Mouse (Mus musculus) limb, embryonic 12.5 days (tissue): ENCODE measurements around the gene Dap3. TPM values are rescaled to one million over a fixed set of nuclear protein-coding genes. Genes with fewer than 3 reads are reported as not detected.

Source experiments
- ATAC-seq: fragments of 200-750 bp; cut with Nextera tagmentation; 2 replicates; pipeline ENCODE4 v1.8.0; 2017; ENCODE audit warnings: low read depth, moderate TSS enrichment; ENCODE audit not compliant: insufficient number of reproducible peaks, insufficient read depth, low FRiP score, low TSS enrichment
- H3K27ac ChIP-seq: fragments of 300-500 bp; sonication (generic); 2 replicates; pipeline ENCODE4 v1.5.1; 2016; ENCODE audit warnings: mild to moderate bottlenecking, moderate library complexity
- H3K27me3 ChIP-seq: fragments of 300-500 bp; sonication (generic); 2 replicates; pipeline ENCODE4 v1.6.1; 2016; ENCODE audit warnings: mild to moderate bottlenecking, moderate library complexity
- H3K36me3 ChIP-seq: fragments of 300-500 bp; sonication (generic); 2 replicates; pipeline ENCODE4 v1.6.1; 2016; ENCODE audit warnings: mild to moderate bottlenecking, moderate library complexity
- H3K4me1 ChIP-seq: fragments of 300-500 bp; sonication (generic); replicated peaks from 2 replicates; pipeline ENCODE4 v1.6.1; 2016
- H3K4me2 ChIP-seq: fragments of 300-500 bp; sonication (generic); 2 replicates; pipeline ENCODE4 v1.6.1; 2016; ENCODE audit warnings: mild to moderate bottlenecking, moderate library complexity
- H3K4me3 ChIP-seq: fragments of 300-500 bp; sonication (generic); replicated peaks from 2 replicates; pipeline ENCODE4 v1.5.1; 2016; ENCODE audit warnings: mild to moderate bottlenecking
- H3K9ac ChIP-seq: fragments of 300-500 bp; sonication (generic); replicated peaks from 2 replicates; pipeline ENCODE4 v1.6.1; 2016; ENCODE audit warnings: mild to moderate bottlenecking, moderate library complexity
- H3K9me3 ChIP-seq: fragments of 300-500 bp; sonication (generic); 2 replicates; pipeline ENCODE4 v1.6.1; 2016; ENCODE audit warnings: mild to moderate bottlenecking, moderate library complexity
- WGBS: fragments of 180-500 bp; shearing (Covaris S2); methylation state at CpG from one replicate; pipeline ENCODE4 v1.1.7; 2016; 5-methylcytosine and 5-hydroxymethylcytosine counted together
- polyA plus RNA-seq: library from polyadenylated mRNA; unstranded; fragments of >200 nt; fragmentation: Nextera tagmentation; extraction: Ambion mirVana; gene quantifications from 2 replicates; pipeline ENCODE4 v1.2.1, GENCODE M21; 2016

Dap3 gene
- polyA plus RNA-seq, 1 experiment from 2014 or later: 161 TPM

DNA sequence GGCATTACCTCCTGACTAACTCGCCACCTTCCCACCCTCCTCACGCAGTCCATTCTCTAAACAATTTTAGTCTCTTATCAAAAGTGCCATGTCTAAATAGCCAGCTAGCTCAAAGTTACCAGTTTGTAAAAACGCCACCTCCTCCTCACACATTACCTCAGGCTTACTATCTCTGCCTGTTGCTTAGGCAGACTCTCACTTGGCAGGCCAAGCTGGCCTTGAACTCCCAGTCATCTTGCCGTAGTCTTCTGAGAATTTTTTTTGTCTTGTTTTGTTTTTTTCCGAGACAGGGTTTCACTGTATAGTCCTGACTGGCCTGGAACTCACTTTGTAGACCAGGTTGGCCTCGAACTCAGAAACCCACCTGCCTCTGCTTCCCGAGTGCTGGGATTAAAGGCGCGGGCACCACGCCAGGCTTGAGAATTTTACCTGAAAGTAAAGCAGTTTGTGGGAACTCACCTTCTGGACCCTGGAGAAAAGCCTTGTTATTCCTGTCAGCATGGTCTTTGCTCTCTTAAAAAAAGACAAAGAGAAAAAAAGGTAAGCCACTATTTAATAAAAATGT lies 8.6 kb downstream of the Dap3 start:
- no peak overlapping the region for H3K4me2 ChIP-seq
- peaks cover 48% of the 10 kb centered on the region for H3K36me3 ChIP-seq
- peaks cover 4% of the 10 kb centered on the region; the same call in 1 of the 2 replicates for H3K4me1 ChIP-seq
- no peaks in the 10 kb centered on the region for H3K9me3 ChIP-seq
- H3K9ac ChIP-seq: no peak overlapping the region
- no peak overlapping the region for H3K27ac ChIP-seq
- ATAC-seq: no peak
- no peak overlapping the region for H3K4me3 ChIP-seq
- 94% methylated on average over 10 of the region's 10 CpGs for WGBS
- no peaks in the 10 kb centered on the region for H3K27me3 ChIP-seq

DNA sequence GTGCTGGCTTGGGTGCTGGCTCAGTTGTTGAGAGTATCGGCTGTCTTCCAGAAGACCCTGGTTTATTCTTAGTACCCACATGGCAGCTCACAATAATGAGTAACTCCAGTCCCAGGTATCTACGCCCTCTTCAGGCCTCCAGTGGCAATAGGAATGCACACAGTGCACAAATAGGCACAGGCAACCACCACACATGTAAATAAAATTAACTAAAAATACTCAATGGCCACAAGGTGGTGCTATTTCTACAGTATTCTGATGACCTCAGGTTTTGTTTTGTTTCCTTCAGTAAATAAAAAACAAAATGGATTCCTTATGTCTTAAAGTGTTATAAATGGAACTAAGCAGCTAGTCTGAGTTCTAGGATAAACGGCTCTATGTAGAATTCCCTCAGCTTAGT lies 11.2 kb downstream of the Dap3 start:
- H3K36me3 ChIP-seq: peaks cover 72% of the 10 kb centered on the region
- no peak overlapping the region for H3K27ac ChIP-seq
- ATAC-seq: no peak
- no peak overlapping the region for H3K4me2 ChIP-seq
- H3K27me3 ChIP-seq: no peaks in the 10 kb centered on the region
- WGBS: 68% methylated on average over 3 of the region's 3 CpGs
- no peak overlapping the region for H3K9ac ChIP-seq
- H3K4me1 ChIP-seq: no peaks in the 10 kb centered on the region
- H3K4me3 ChIP-seq: no peak overlapping the region
- H3K9me3 ChIP-seq: no peaks in the 10 kb centered on the region

DNA sequence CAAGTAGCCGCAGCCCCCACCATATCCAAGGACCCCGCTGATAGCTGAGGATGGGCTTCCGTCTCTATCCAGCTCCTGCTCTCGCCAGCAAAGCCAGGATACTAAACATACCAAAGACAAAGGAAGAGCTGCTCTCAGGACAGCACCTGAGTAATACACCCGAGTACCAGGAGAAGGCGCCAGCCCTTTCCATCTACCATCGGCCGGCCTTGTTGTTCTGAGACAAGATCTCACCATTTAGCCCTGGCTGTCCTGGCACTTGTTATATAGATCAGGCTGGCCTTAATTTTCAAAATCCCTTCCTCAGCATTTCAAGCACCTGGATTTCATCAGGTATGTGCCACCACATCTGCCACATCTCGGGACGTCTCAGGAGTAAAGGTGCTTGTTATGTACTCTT lies 11.9 kb downstream of the Dap3 start:
- WGBS: 94% methylated on average over 10 of the region's 10 CpGs
- Histone ChIP-seq H3K4me1 (no peaks in the 10 kb centered on the region), H3K36me3 (peaks cover 79% of the 10 kb centered on the region), H3K27me3 (no peaks in the 10 kb centered on the region), H3K4me2 (no peak overlapping the region), H3K4me3 (no peak overlapping the region), H3K9ac (no peak overlapping the region), H3K27ac (no peak overlapping the region), H3K9me3 (no peaks in the 10 kb centered on the region)
- no peak for ATAC-seq

DNA sequence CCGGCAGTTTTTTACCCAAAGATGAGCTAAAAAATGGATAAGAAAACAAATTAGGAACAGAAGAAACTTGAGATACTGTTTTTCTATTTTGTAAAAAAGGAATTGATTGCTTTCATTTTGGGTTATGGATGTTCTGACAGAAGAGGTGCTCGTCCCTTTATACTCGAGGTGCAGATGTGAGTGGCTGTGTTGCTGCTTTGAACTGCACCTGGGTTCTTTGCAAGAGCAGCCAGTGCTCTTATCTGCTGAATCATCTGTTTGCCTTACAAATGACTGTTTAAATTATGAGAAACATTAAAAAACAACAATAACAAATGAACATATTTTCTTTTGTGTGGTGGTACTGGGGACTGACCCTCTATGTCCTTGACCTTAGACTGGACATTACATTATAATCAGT lies 21.5 kb downstream of the Dap3 start:
- H3K36me3 ChIP-seq: peaks cover 98% of the 10 kb centered on the region
- 0 out of 2 replicates have a peak overlapping the region, but pooled peaks have one; percentile 37 for H3K27ac ChIP-seq
- no peak overlapping the region for H3K9ac ChIP-seq
- H3K4me3 ChIP-seq: no peak overlapping the region
- no peaks in the 10 kb centered on the region for H3K27me3 ChIP-seq
- no peak overlapping the region for H3K4me2 ChIP-seq
- 84% methylated on average over 3 of the region's 3 CpGs for WGBS
- no peak for ATAC-seq
- H3K9me3 ChIP-seq: no peaks in the 10 kb centered on the region
- peaks cover 4% of the 10 kb centered on the region; the same call in 1 of the 2 replicates for H3K4me1 ChIP-seq

DNA sequence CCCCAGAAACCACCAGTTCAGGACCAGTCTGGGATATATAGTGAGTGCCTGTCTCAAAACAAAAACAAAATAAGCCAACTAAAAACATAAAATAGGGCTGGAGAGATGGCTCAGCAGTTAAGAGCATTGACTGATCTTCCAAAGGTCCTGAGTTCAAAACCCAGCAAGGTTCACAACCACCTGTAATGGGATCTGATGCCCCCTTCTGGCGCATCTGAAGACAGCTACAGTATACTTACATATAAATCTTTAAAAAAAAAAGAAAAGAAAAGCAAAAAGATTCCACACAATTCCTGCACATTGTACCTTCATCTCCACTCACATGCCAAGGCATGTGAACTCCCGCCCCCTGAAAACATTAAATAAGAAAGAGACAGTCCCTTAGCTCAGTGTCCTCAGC lies 25.3 kb downstream of the Dap3 start:
- peaks cover 5% of the 10 kb centered on the region; the same call in 1 of the 2 replicates for H3K9me3 ChIP-seq

DNA sequence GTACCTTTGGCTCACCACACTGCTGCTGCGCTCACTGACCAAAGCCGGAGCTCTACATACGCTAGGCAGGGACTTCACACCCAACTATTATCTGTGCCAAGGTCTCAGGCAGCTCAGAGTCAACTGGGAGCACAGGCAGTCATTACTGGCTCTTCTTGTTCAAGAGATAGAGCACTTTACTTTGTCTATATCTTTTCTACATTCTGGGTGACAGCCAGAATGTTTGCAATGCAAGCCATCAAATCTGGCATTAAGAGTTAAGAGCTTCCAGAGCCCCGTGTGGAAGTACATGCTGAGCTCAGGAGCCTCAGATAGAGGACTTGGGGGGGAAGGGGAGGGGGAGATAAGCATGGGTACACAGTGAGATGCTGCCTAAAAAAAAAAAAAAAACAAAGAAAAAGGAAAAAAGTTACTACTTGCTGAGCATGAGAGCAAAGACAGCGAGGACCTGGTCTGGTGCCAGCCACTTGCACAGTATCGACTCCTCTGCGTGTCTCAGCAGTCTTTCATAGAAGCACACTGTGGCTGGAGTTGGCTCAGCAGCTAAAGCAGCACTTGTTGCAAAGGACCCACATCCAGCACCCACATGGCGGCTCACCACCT lies 26.9 kb downstream of the Dap3 start:
- H3K4me2 ChIP-seq: no peak overlapping the region
- no peak for ATAC-seq
- peaks cover 5% of the 10 kb centered on the region; the same call in 1 of the 2 replicates for H3K9me3 ChIP-seq
- H3K9ac ChIP-seq: no peak overlapping the region
- no peaks in the 10 kb centered on the region for H3K4me1 ChIP-seq
- no peak overlapping the region for H3K27ac ChIP-seq
- H3K36me3 ChIP-seq: peaks cover 85% of the 10 kb centered on the region
- no peak overlapping the region for H3K4me3 ChIP-seq
- no peaks in the 10 kb centered on the region for H3K27me3 ChIP-seq
- WGBS: 94% methylated on average over 8 of the region's 8 CpGs

More for the DNA sequence above, 25.3 kb downstream of the Dap3 start:
- WGBS: 88% methylated on average over 2 of the region's 2 CpGs
- H3K4me3 ChIP-seq: no peak overlapping the region
- no peak overlapping the region for H3K4me2 ChIP-seq
- H3K27me3 ChIP-seq: no peaks in the 10 kb centered on the region
- peaks cover 99% of the 10 kb centered on the region for H3K36me3 ChIP-seq
- H3K9ac ChIP-seq: 0 out of 2 replicates have a peak overlapping the region, but pooled peaks have one; percentile 2
- H3K27ac ChIP-seq: no peak overlapping the region
- no peaks in the 10 kb centered on the region for H3K4me1 ChIP-seq
- ATAC-seq: no peak

DNA sequence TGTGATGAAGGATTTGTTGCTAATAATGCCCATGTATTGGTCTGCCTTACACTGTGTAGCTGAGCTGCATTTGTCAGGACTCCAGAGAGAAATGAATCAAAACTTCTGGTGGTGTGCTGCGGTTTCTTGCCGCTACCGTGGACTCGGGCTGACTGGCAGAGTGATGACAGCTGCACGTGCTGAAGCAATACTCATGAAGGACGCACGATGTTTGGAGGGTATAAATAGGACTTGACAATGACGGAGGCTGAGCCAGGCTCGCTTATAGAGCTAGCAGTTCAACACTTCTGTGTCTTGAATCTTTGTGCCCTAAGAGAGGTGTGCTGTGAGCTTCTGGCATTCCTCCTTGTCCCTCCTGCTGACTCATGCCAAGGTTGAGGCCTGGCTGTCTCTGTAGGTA lies 29.6 kb downstream of the Dap3 start:
- no peak for ATAC-seq
- Histone ChIP-seq H3K27ac (no peak overlapping the region), H3K4me1 (no peaks in the 10 kb centered on the region), H3K36me3 (peaks cover 58% of the 10 kb centered on the region), H3K9ac (no peak overlapping the region), H3K4me2 (no peak overlapping the region), H3K4me3 (no peak overlapping the region), H3K27me3 (no peaks in the 10 kb centered on the region), H3K9me3 (peaks cover 5% of the 10 kb centered on the region; the same call in 1 of the 2 replicates)
- 95% methylated on average over 9 of the region's 9 CpGs for WGBS

DNA sequence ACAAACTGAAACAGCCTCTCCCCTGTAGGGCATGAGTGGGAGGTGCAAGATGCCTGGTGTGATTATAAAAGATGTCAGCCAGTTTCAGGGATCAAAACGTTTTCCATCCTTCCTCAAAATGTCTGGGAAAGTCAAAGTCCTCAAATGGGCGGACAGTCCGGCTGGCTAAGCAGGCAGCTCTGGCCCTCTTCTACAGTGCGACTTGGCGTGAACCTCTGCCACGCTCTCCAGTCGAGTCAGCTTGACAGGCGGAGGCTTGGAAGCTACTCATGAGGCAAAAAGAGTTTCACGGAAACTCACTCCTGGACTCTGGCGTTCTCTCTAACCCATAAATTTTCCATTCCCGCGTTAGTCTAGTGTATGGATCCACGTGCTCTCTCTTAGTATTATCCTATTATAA lies 32.0 kb downstream of the Dap3 start:
- ATAC-seq: no peak
- H3K4me3 ChIP-seq: no peak overlapping the region
- no peaks in the 10 kb centered on the region for H3K27me3 ChIP-seq
- 86% methylated on average over 13 of the region's 13 CpGs for WGBS
- H3K9me3 ChIP-seq: peaks cover 5% of the 10 kb centered on the region; the same call in 1 of the 2 replicates
- no peak overlapping the region for H3K27ac ChIP-seq
- H3K4me1 ChIP-seq: peaks cover 6% of the 10 kb centered on the region
- no peak overlapping the region for H3K4me2 ChIP-seq
- peaks cover 34% of the 10 kb centered on the region for H3K36me3 ChIP-seq
- H3K9ac ChIP-seq: no peak overlapping the region

DNA sequence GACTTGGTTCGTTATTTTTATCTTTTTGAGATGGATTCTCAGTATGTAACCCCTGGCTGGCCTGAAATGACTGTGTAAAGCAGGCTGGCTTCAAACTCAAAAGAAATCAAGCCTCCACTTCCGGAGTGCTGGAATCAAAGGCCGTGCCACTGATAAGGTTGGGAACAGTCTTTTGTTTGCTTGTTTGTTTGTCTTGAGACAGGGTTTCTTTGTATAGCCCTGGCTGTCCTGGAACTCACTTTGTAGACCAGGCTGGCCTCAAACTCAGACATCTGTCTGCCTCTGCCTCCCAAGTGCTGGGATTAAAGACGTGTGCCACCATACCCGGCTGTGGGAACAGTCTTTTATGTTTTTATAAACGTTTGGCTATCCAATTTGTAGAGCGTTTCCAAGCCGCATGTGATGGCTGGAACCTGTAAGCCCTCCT lies 36.6 kb downstream of the Dap3 start:
- ATAC-seq: no peak
- Histone ChIP-seq H3K9ac (peak overlapping the region; percentile 76), H3K9me3 (no peaks in the 10 kb centered on the region), H3K4me1 (peaks cover 6% of the 10 kb centered on the region), H3K4me2 (peak overlapping the region; percentile 76), H3K36me3 (peaks cover 34% of the 10 kb centered on the region), H3K4me3 (peak overlapping the region; percentile 77), H3K27ac (peak overlapping the region; percentile 71), H3K27me3 (no peaks in the 10 kb centered on the region)
- WGBS: 29% methylated on average over 8 of the region's 8 CpGs

DNA sequence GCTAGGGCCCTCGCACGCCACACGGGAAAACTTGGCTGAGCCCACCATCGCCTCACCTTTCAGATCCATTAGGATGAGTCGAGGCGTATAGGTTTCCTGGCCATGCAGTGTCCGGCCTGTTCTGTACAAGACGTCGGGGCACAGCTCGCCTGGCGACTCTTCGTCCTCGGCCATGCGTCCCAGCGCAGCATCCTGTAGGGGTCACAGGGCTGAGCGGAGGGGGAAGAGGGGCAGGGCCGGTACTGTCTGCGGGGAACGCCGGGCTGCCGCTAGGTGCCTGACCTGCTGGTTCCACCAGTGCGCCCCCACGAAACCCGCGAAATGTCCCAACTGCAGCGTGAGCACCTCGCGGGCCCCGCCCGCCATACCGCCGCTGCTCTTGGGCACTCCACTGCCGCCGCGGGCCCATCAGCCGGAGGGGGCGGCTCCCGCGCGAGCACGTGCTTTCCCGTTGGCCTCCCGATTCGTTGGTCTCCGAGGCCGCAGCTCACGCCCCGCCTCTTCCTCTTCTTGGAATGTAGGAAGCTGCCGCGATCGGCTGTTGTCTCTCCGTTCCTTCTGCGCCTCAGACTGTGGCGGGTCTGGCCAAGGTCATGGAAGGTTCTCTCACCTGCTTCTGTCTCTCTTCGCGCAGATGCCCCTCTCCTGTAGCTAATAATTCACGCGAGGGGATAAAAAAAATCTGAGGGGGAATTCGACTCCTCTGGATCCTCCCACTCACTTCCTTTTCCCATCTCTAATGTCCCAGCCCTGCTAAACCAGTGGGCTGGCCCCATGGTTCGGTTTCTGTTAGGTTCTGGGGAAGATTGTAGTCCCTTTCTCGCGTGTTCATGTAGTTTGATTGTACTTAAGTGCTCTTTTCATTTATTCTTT lies 37.2 kb downstream of the Dap3 start, which contains the start of gene Msto1:
TSS of gene Msto1 (minus strand) at position 489 of the 873 bp plus-strand sequence.
- Histone ChIP-seq H3K9me3 (no peaks in the 10 kb centered on the region), H3K36me3 (peaks cover 40% of the 10 kb centered on the region), H3K27ac (peak within 1 kb of the TSS; percentile 71), H3K4me1 (peaks cover 6% of the 10 kb centered on the region), H3K9ac (peak within 1 kb of the TSS; percentile 76), H3K4me2 (peak within 1 kb of the TSS; percentile 76), H3K4me3 (peak within 1 kb of the TSS; percentile 77), H3K27me3 (no peaks in the 10 kb centered on the region)
- under 1% methylated on average over 62 of the region's 62 CpGs for WGBS
- peak; percentile 91 for ATAC-seq

DNA sequence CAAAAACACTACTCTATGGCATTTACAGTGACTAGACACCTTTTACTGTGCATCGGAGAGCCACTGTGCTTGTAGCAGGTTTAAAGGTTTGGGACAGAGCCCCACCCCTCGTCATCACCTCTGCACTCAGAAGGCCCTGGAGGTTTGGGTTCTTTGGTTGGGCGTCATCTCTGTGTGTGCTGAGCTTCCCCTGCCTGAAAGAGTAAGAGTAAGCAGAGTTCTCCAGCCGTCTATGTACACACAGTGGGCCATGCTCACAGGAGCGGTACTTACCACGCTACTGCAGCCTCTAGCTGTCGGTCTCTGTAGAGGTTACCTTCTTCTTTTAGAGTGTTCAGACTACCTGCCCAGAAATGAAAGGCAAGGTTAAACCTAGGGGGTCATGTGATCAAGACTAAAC lies 38.4 kb downstream of the Dap3 start:
- no peaks in the 10 kb centered on the region for H3K9me3 ChIP-seq
- no peaks in the 10 kb centered on the region for H3K27me3 ChIP-seq
- no peak overlapping the region for H3K27ac ChIP-seq
- no peak for ATAC-seq
- no peak overlapping the region for H3K9ac ChIP-seq
- peak overlapping the region; percentile 77 for H3K4me3 ChIP-seq
- H3K4me1 ChIP-seq: peaks cover 6% of the 10 kb centered on the region
- peak overlapping the region; percentile 76 for H3K4me2 ChIP-seq
- peaks cover 52% of the 10 kb centered on the region for H3K36me3 ChIP-seq
- 92% methylated on average over 7 of the region's 7 CpGs for WGBS
